Mouse (Mus musculus) CD8-positive naive resting alpha-beta T cell, adult 2 months (primary cell): ENCODE measurements around the gene Mcf2l.

Source experiments
- DNase-seq, 2 experiments: peaks; one replicate each; pipeline ENCODE4 v3.0.0; 2022; ENCODE audit warnings: low read depth in 2 of 2, low spot score in 2 of 2

The Mcf2l gene

GRCm38 (mm10) chr8:12987571-12987970, 114.0 kb downstream of the Mcf2l start:
- no peak for DNase-seq

GRCm38 (mm10) chr8:12988722-12989430, 115.3 kb downstream of the Mcf2l start:
- DNase-seq: no peak

GRCm38 (mm10) chr8:12991411-12991810, 117.8 kb downstream of the Mcf2l start:
- no peak for DNase-seq

GRCm38 (mm10) chr8:12994468-12994867, 120.9 kb downstream of the Mcf2l start:
- no peak for DNase-seq

GRCm38 (mm10) chr8:12995481-12995880, 121.9 kb downstream of the Mcf2l start:
- no peak for DNase-seq

- no peak for DNase-seq
Measured at GRCm38 (mm10) chr8:12996831-12997275, 123.2 kb downstream of the Mcf2l start.

GRCm38 (mm10) chr8:12998331-12998730, 124.7 kb downstream of the Mcf2l start:
- no peak for DNase-seq

GRCm38 (mm10) chr8:12999793-13000192, 126.2 kb downstream of the Mcf2l start:
- no peak for DNase-seq

- no peak for DNase-seq
Measured at GRCm38 (mm10) chr8:13007458-13007857, 133.9 kb downstream of the Mcf2l start.

GRCm38 (mm10) chr8:13010313-13010712, 136.7 kb downstream of the Mcf2l start:
- DNase-seq: no peak

- DNase-seq: no peak
Measured at GRCm38 (mm10) chr8:13019560-13019959, 146.0 kb downstream of the Mcf2l start.

- DNase-seq: no peak
Measured at GRCm38 (mm10) chr8:13021830-13022229, 148.2 kb downstream of the Mcf2l start.

GRCm38 (mm10) chr8:13025487-13026224, 152.1 kb downstream of the Mcf2l start, which contains the start of gene F7:
Gene F7 (plus strand): TSS chr8:13026034.
- no peak for DNase-seq

GRCm38 (mm10) chr8:13027615-13028014, 154.0 kb downstream of the Mcf2l start:
- DNase-seq: no peak

GRCm38 (mm10) chr8:13028482-13028881, 154.9 kb downstream of the Mcf2l start:
- no peak for DNase-seq

- no peak for DNase-seq
Measured at GRCm38 (mm10) chr8:13036346-13036812, 162.8 kb downstream of the Mcf2l start.

GRCm38 (mm10) chr8:13037015-13037414, 163.4 kb downstream of the Mcf2l start, which contains the start of gene F10:
Gene F10 (plus strand): TSS chr8:13037308.
- no peak for DNase-seq

- no peak for DNase-seq
Measured at GRCm38 (mm10) chr8:13037569-13037968, 164.0 kb downstream of the Mcf2l start.

- DNase-seq: no peak
Measured at GRCm38 (mm10) chr8:13039054-13039453, 165.4 kb downstream of the Mcf2l start.

GRCm38 (mm10) chr8:13041459-13041858, 167.9 kb downstream of the Mcf2l start:
- no peak for DNase-seq

GRCm38 (mm10) chr8:13047652-13048051, 174.0 kb downstream of the Mcf2l start:
- no peak for DNase-seq

- DNase-seq: no peak
Measured at GRCm38 (mm10) chr8:13050550-13050949, 176.9 kb downstream of the Mcf2l start.
